Mouse (Mus musculus): ENCODE data around the gene Grap2. TPM values are rescaled to one million over a fixed set of nuclear protein-coding genes. Genes with fewer than 3 reads are reported as not detected.

Gene Grap2
- polyA plus RNA-seq, 1 experiment from 2014 or later: 0.97 TPM

Small RNA genes within 50 kb of the gene (microRNA-seq; reads per million reads assigned to microRNA genes)
- not detected for gene Mir6957

Other genes starting within 250 kb of the Grap2 start
- not detected in 2 replicates for gene Enthd1, start 7.4 kb upstream of the Grap2 start, polyA plus RNA-seq (2015; fragmentation: Nextera tagmentation; extraction: Ambion mirVana)
- 0.12 and 0.14 TPM in 2 replicates for gene Fam83f, start 99.3 kb downstream of the Grap2 start, polyA plus RNA-seq (2015; fragmentation: Nextera tagmentation; extraction: Ambion mirVana)
- gene Tnrc6b, start 138.7 kb downstream of the Grap2 start, polyA plus RNA-seq (2015; fragmentation: Nextera tagmentation; extraction: Ambion mirVana): 42.6 and 45.2 TPM in 2 replicates

All from hindbrain, embryonic 13.5 days (tissue).